Mouse (Mus musculus) hindbrain, postnatal 0 days (tissue): ENCODE data around the gene Capn1. TPM values are rescaled to one million over a fixed set of nuclear protein-coding genes. Genes with fewer than 3 reads are reported as not detected.

Source experiments
- ATAC-seq: fragments of 200-750 bp; cut with Nextera tagmentation; 2 replicates; pipeline ENCODE4 v1.8.0; 2017; ENCODE audit warnings: mild to moderate bottlenecking, moderate TSS enrichment, moderate library complexity
- DNase-seq: peaks from one replicate; pipeline ENCODE4 v3.0.0-alpha.2; 2015; ENCODE audit warnings: low spot score
- H3K27ac ChIP-seq: fragments of 300-500 bp; sonication (generic); 2 replicates; pipeline ENCODE4 v1.5.1; 2014; ENCODE audit warnings: mild to moderate bottlenecking
- H3K27me3 ChIP-seq: fragments of 300-500 bp; sonication (generic); 2 replicates; pipeline ENCODE4 v1.6.1; 2014; ENCODE audit warnings: low read length, mixed read lengths; ENCODE audit not compliant: insufficient read depth
- H3K36me3 ChIP-seq: fragments of 300-500 bp; sonication (generic); 2 replicates; pipeline ENCODE4 v1.6.1; 2014; ENCODE audit warnings: low read length, mixed read lengths; ENCODE audit not compliant: insufficient read depth
- H3K4me1 ChIP-seq: fragments of 300-500 bp; sonication (generic); 2 replicates; pipeline ENCODE4 v1.6.1; 2014; ENCODE audit warnings: antibody characterized with exemption, low read length, mixed read lengths; ENCODE audit not compliant: insufficient read depth
- H3K4me2 ChIP-seq: fragments of 300-500 bp; sonication (generic); 2 replicates; pipeline ENCODE4 v1.6.1; 2014; ENCODE audit warnings: low read depth, mild to moderate bottlenecking, low read length, moderate library complexity, mixed read lengths
- H3K4me3 ChIP-seq: fragments of 300-500 bp; sonication (generic); 2 replicates; pipeline ENCODE4 v1.5.1; 2014; ENCODE audit warnings: low read length
- H3K9ac ChIP-seq: fragments of 300-500 bp; sonication (generic); replicated peaks from 2 replicates; pipeline ENCODE4 v1.6.1; 2014; ENCODE audit warnings: mild to moderate bottlenecking, low read length, moderate library complexity, mixed read lengths
- H3K9me3 ChIP-seq: fragments of 300-500 bp; sonication (generic); 2 replicates; pipeline ENCODE4 v1.6.1; 2016; ENCODE audit warnings: low read length, mixed read lengths
- CTCF ChIP-seq: IDR thresholded peaks from 2 replicates; pipeline ENCODE4 v1.5.1; 2016; ENCODE audit warnings: antibody characterized with exemption, control low read depth, low read depth
- WGBS: fragments of 180-500 bp; shearing (Covaris S2); extraction: QIAGEN DNeasy Blood & Tissue Kit; methylation state at CpG from one replicate; pipeline ENCODE4 v1.1.7; 2014; 5-methylcytosine and 5-hydroxymethylcytosine counted together
- polyA plus RNA-seq: library from polyadenylated mRNA; unstranded; fragments of >200 nt; fragmentation: Nextera tagmentation; extraction: Ambion mirVana; gene quantifications from 2 replicates; pipeline ENCODE4 v1.2.1, GENCODE M21; 2015
- total RNA-seq: library from RNA; depleted of rRNA; stranded (reverse); fragments of >200 nt; gene quantifications from 2 replicates; pipeline ENCODE4 v1.2.3, GENCODE M21; 2014

Gene Capn1
- total and polyA plus RNA-seq, 2 experiments from 2014 or later: 4.8 to 15.7 TPM

DNA sequence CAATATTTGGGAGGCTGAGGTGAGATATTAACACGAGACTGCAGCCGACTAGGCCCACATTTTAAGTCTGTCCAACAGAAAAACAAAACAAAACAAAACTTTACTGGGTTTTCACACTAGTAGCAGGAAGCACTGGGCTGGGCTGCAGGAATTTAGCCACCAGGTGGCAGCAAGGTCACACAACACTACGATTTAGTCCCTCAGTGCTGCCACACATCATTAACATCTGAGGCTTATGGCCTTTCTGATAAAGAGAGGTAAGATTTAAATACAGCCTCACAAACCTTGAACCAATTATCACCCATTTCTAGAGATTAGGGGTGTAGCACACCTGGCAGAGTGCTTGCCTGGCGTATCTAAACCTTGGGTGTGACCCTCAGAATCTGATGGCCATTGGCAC lies 50.4 kb downstream of the Capn1 start:
- WGBS: 11% methylated on average over 4 of the region's 4 CpGs
- ATAC-seq (peak; percentile 53; the same call in 1 of the 2 replicates), DNase-seq (peak; percentile 90)
- Histone ChIP-seq H3K4me3 (no peak overlapping the region), H3K4me2 (no peak overlapping the region), H3K9me3 (no peaks in the 10 kb centered on the region), H3K27me3 (0 out of 2 replicates have a peak, but pooled peaks cover 3% of the 10 kb centered on the region), H3K4me1 (peaks cover 3% of the 10 kb centered on the region; the same call in 1 of the 2 replicates), H3K36me3 (no peaks in the 10 kb centered on the region), H3K27ac (no peak overlapping the region), H3K9ac (no peak overlapping the region)
- peak; percentile 93 for TF ChIP-seq CTCF

DNA sequence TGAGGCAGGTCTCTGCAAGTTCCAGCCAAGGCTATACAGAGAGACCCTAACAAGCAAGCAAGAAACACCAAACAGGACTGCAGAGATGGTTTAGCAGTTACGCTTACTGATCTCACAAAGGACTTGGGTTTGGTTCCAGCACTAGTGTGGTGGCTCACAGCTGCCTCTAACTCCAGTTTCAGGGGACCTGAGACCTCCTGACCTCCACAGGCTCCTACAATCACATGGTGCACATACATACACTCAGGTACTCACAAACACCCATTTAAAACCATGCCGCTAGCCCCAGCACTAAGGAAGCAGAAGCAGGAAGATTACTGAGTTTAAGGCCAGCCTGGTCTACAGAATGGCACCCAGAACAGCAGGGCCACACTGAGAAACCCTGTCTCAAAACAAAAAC lies 50.9 kb downstream of the Capn1 start:
- DNase-seq: no peak
- TF ChIP-seq CTCF: no peak
- H3K27me3 ChIP-seq: 0 out of 2 replicates have a peak, but pooled peaks cover 3% of the 10 kb centered on the region
- H3K4me1 ChIP-seq: peaks cover 3% of the 10 kb centered on the region; the same call in 1 of the 2 replicates
- peak overlapping the region; percentile 56; the same call in 1 of the 2 replicates for H3K27ac ChIP-seq
- H3K4me3 ChIP-seq: peak overlapping the region; percentile 74
- no peaks in the 10 kb centered on the region for H3K36me3 ChIP-seq
- H3K9me3 ChIP-seq: no peaks in the 10 kb centered on the region
- WGBS: 88% methylated on average over 2 of the region's 2 CpGs
- 0 out of 2 replicates have a peak overlapping the region, but pooled peaks have one; percentile 60 for H3K9ac ChIP-seq
- no peak for ATAC-seq
- peak overlapping the region; percentile 94 for H3K4me2 ChIP-seq

DNA sequence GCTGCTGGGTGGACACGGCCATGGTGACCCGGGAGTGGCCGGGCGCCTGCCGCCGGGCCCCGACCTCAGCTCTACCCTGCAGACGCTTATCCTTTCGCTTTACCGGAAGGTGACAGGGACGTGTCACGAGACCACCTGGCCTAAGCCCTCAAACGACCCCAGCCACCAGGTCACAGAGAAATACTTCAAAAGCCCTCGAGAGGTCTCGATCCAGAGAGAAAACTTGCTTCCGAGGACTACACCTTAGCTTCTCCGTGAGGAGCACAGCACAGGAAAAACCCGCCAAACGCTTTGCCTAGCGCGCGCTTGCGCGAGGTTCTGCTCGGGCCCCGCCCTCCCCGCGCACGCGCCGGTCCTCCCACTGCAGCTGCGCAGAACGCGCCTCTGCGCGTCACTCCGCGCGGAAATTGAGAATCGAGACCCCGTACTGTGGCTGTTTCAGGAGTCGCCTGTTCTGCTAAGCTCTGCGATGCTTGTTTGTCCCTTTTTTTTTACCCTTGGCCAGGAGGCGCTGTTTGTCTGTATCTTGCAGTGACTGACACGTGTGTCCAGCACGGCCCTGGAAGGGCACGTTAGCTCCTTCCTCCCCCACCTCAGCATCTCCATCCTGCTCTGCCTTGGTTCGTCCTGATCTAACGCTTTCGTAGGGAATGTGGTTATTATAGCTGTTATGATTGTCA lies 51.7 kb downstream of the Capn1 start, which contains the start of gene Pola2:
Gene Pola2 (minus strand): TSS at position 320 of the 680 bp plus-strand sequence.
- Histone ChIP-seq H3K27ac (peak within 1 kb of the TSS; percentile 56), H3K9me3 (no peaks in the 10 kb centered on the region), H3K9ac (peak within 1 kb of the TSS; percentile 60), H3K4me1 (peaks cover 3% of the 10 kb centered on the region; the same call in 1 of the 2 replicates), H3K4me3 (peak within 1 kb of the TSS; percentile 74), H3K36me3 (no peaks in the 10 kb centered on the region), H3K27me3 (no peaks in the 10 kb centered on the region), H3K4me2 (peak within 1 kb of the TSS; percentile 94)
- peak; percentile 20; the same call in 1 of the 2 replicates for TF ChIP-seq CTCF
- DNase-seq (peak; percentile 95), ATAC-seq (peak; percentile 94)
- under 1% methylated on average over 50 of the region's 50 CpGs for WGBS

DNA sequence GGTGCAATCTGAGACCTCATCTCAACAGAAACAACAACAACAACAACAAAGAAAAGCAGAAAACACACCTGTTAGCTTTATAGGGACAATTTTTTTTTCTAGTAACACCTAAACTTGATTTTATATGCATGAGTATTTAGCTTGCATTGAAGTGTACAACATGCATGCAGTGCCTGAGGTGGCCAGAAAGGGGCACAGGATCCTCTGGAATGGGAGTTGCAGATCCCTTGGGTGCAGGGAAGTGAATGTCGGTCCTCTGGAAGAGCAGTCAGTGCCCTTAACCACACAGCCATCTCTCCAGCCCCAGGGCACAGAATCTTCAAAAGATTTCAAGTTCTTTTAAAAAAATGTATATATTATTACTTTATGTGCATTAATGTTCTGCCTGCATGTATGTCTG lies 53.0 kb downstream of the Capn1 start:
- WGBS: 35% methylated on average over 1 of the region's 1 CpGs
- TF ChIP-seq CTCF: peak; percentile 26; the same call in 1 of the 2 replicates
- Histone ChIP-seq H3K9me3 (no peaks in the 10 kb centered on the region), H3K36me3 (no peaks in the 10 kb centered on the region), H3K9ac (0 out of 2 replicates have a peak overlapping the region, but pooled peaks have one; percentile 60), H3K4me2 (peak overlapping the region; percentile 94), H3K4me3 (no peak overlapping the region), H3K4me1 (peaks cover 3% of the 10 kb centered on the region; the same call in 1 of the 2 replicates), H3K27me3 (no peaks in the 10 kb centered on the region), H3K27ac (no peak overlapping the region)
- no peak for DNase-seq
- no peak for ATAC-seq

DNA sequence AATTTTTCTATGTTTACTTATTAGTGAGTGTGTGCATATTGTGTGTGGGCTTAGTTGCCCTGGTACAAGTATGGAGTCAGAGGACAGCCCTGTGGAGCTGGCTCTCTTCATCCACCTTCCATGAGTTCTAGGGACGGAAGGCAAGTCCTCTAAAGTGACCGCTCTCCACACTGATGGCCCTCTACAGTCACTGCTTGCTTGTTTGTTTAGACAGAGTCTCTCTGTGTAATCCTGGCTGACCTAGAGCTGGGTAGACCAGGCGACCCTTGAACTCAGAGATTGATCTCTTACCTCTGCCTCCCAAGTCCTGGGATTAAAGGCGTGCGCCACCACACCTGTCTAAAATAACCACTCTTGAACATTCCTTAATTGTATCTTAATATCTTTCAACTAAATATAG lies 58.3 kb downstream of the Capn1 start:
- Histone ChIP-seq H3K9me3 (no peaks in the 10 kb centered on the region), H3K4me3 (no peak overlapping the region), H3K27ac (no peak overlapping the region), H3K9ac (no peak overlapping the region), H3K36me3 (no peaks in the 10 kb centered on the region), H3K4me1 (no peaks in the 10 kb centered on the region), H3K27me3 (no peaks in the 10 kb centered on the region), H3K4me2 (no peak overlapping the region)
- DNase-seq: no peak
- TF ChIP-seq CTCF: no peak
- WGBS: 92% methylated on average over 5 of the region's 5 CpGs
- no peak for ATAC-seq

DNA sequence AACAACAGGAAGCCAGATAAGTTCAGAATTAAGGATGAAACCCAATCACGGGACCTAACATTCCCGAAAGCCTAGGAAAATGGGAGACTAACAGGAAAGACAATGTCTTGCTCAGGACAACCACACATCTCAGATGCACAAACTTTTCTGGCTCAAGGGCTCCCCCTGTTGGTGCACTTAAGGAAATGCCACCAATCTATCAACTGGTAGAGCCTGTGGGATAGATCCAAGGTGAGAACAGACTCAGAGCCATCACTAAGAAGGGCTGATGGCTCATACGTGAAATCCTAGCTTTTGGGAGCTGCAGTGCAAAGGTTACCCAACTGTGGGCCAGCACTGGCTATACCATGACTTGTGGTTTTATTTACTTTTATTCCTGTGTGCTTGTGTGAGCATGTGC lies 59.0 kb downstream of the Capn1 start:
- no peaks in the 10 kb centered on the region for H3K9me3 ChIP-seq
- ATAC-seq (peak; percentile 43; the same call in 1 of the 2 replicates), DNase-seq (peak; percentile 79)
- peak; percentile 87 for TF ChIP-seq CTCF
- H3K4me2 ChIP-seq: no peak overlapping the region
- no peak overlapping the region for H3K27ac ChIP-seq
- 19% methylated on average over 3 of the region's 3 CpGs for WGBS
- H3K4me1 ChIP-seq: no peaks in the 10 kb centered on the region
- H3K36me3 ChIP-seq: peaks cover 3% of the 10 kb centered on the region; the same call in 1 of the 2 replicates
- H3K9ac ChIP-seq: no peak overlapping the region
- no peak overlapping the region for H3K4me3 ChIP-seq
- no peaks in the 10 kb centered on the region for H3K27me3 ChIP-seq
